Mouse (Mus musculus): Measurements from ENCODE around the gene Pou2f1. TPM values are rescaled to one million over a fixed set of nuclear protein-coding genes. Genes with fewer than 3 reads are reported as not detected.

The Pou2f1 gene
- polyA plus RNA-seq, 1 experiment from 2014 or later, result 4.9 TPM

DNA sequence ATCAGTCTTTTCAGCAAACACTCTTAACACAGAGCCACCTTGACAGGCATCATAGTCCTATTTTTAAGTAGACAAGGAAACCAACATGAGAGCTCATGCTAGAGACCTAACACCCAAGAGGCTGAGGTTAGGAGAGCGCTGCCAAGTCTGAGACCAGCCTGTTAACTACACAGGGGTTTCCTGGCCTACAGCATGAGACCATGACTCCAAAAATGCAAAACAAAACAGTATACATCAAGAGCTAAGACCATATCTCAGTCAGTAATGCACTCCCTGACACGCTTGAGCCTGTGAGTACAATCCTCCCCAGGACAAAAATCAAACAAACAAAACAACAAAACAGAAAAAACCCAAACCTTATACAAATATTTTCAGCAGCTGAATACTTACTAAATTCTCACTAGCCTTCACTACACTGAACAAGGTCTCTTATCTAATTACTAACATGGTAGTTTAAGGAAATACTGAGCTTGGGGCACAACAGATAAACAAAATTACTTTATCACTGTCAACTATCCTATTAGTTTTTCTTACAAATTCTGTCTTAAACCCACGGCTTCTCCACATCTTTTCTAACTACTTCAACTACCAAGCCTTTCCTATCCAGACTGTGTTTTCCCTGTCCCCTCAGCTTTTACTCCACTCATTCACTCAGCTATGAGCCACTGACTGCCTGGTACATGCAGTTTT lies 33.3 kb downstream of the Pou2f1 start:
- H3K36me3 ChIP-seq (ENCODE audit: control insufficient read depth, insufficient read depth), result no peaks in the 10 kb centered on the region
- no peak overlapping the region for H3K4me2 ChIP-seq (ENCODE audit: low read depth, low read length)
- 46% methylated on average over 3 of the region's 3 CpGs for WGBS (ENCODE audit: insufficient replicate concordance)
- H3K9ac ChIP-seq (ENCODE audit: low read depth, low read length), result no peak overlapping the region
- H3K4me1 ChIP-seq (ENCODE audit: control insufficient read depth, low read depth, low read length), result peaks cover 2% of the 10 kb centered on the region; the same call in 1 of the 2 replicates
- H3K9me3 ChIP-seq (replicated peaks; ENCODE audit: control insufficient read depth, low read length), result no peaks in the 10 kb centered on the region
- no peak for ATAC-seq (ENCODE audit: low read depth)
- H3K27ac ChIP-seq (ENCODE audit: low read length), result no peak overlapping the region
- no peaks in the 10 kb centered on the region for H3K27me3 ChIP-seq (ENCODE audit: control insufficient read depth, insufficient read depth, low read depth, low read length)
- no peak overlapping the region for H3K4me3 ChIP-seq (ENCODE audit: low read depth, low read length)

DNA sequence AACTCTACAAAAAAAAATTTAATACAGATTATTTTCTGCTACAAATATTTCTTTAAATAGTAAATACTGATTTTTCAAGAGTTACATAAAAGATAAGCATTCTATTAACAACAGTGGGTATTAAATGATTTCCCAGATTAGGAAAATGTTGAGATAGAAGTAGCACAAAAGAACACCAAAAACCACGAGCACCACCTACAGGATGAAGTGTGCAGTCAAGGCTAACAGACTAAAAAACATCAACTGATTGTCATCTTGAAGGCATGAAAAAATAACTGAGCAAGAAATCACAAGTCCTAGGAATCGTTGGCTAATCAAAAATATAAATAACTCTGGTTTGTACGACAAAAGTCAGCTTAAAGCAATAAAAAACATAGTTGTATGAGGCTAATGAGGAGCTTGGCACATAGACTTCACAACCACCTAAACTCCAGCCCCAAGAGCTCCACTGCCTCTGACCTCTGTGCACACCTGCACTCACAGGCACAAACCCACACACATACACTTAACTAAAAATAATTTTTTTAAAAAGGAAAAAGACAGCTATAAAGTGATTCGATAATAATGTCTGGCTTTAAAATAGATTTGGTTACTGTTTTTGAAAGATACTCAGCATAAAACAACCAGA lies 35.3 kb downstream of the Pou2f1 start:
- H3K4me3 ChIP-seq (ENCODE audit: low read depth, low read length), result no peak overlapping the region
- no peaks in the 10 kb centered on the region for H3K36me3 ChIP-seq (ENCODE audit: control insufficient read depth, insufficient read depth)
- no peak for ATAC-seq (ENCODE audit: low read depth)
- H3K9me3 ChIP-seq (replicated peaks; ENCODE audit: control insufficient read depth, low read length), result no peaks in the 10 kb centered on the region
- WGBS (ENCODE audit: insufficient replicate concordance), result 26% methylated on average over 4 of the region's 4 CpGs
- H3K9ac ChIP-seq (ENCODE audit: low read depth, low read length), result no peak overlapping the region
- H3K27ac ChIP-seq (ENCODE audit: low read length), result no peak overlapping the region
- no peak overlapping the region for H3K4me2 ChIP-seq (ENCODE audit: low read depth, low read length)
- no peaks in the 10 kb centered on the region for H3K27me3 ChIP-seq (ENCODE audit: control insufficient read depth, insufficient read depth, low read depth, low read length)
- H3K4me1 ChIP-seq (ENCODE audit: control insufficient read depth, low read depth, low read length), result peaks cover 6% of the 10 kb centered on the region

DNA sequence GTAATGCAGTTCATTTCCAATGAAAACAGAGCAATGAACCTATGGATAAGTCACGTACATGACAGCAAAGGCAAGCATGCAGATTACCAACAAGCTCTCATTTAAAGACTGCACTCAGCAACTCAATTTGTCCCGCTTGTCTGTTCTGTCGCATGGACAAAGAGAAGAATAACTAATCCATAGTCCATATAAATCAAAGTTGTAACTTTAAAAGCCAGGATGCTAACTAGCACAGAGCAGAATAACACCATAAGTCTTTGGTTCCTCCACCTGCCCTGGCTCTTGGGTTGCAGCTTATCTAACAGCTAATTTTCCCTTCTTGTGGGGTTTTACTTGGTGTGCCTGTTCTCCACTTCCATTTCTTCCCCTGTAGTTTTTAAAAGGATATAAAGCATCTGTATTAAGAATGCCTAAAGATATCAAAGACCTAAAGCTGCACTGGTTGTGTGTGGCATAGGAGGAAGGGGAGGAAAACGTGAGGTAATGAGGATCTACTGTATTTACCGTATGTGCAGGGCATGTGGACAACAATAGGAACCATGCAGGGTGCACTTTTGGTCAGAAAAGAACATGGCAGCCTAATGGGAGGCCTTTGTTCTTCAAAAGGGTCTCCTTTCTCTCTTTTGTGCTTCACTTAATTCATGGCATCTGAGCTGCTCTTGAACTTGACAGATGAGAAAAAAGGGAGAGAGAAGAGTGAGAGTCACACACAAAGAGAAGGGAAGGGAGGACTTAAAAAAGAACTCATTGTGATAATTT lies 36.1 kb downstream of the Pou2f1 start:
- WGBS (ENCODE audit: insufficient replicate concordance), result 74% methylated on average over 5 of the region's 5 CpGs
- Histone ChIP-seq H3K27ac (ENCODE audit: low read length) (no peak overlapping the region), H3K36me3 (ENCODE audit: control insufficient read depth, insufficient read depth) (no peaks in the 10 kb centered on the region), H3K4me2 (ENCODE audit: low read depth, low read length) (no peak overlapping the region), H3K9me3 (replicated peaks; ENCODE audit: control insufficient read depth, low read length) (no peaks in the 10 kb centered on the region), H3K27me3 (ENCODE audit: control insufficient read depth, insufficient read depth, low read depth, low read length) (no peaks in the 10 kb centered on the region), H3K4me3 (ENCODE audit: low read depth, low read length) (no peak overlapping the region), H3K9ac (ENCODE audit: low read depth, low read length) (no peak overlapping the region), H3K4me1 (ENCODE audit: control insufficient read depth, low read depth, low read length) (peaks cover 13% of the 10 kb centered on the region)
- ATAC-seq (ENCODE audit: low read depth), result no peak

DNA sequence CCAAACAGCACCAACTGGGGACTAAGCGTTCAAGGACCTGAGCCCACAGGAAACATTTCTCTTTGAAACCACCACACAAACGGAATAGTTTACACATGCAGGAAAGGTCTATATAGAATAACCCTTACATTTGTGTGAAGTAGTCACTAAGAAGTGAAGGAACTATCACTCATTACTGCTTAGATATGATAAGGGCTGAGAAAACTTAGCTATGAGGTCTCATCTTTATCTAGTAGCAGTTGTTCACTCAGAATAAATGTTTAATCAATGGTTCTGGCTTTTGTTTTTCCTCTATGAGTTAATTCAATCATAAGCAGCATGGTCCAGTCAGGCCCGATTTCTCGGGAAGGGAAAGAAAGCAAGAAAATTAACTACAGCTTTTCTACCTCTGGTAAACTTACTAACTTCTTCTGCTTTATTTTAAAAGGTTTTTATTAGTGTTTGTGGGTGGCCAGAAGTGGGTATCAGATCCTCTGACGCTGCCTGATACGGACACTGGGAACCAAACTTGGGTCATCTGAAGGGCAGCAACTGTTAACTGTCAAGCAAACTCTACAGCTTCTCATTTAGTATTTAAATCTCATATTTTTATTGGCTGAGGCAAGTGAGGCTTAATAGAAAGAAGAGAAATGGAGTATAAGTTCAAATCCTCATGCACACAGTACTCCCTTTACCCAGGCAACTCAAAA lies 40.7 kb downstream of the Pou2f1 start:
- H3K36me3 ChIP-seq (ENCODE audit: control insufficient read depth, insufficient read depth), result no peaks in the 10 kb centered on the region
- H3K4me1 ChIP-seq (ENCODE audit: control insufficient read depth, low read depth, low read length), result peaks cover 15% of the 10 kb centered on the region
- H3K27me3 ChIP-seq (ENCODE audit: control insufficient read depth, insufficient read depth, low read depth, low read length), result no peaks in the 10 kb centered on the region
- ATAC-seq (ENCODE audit: low read depth), result no peak
- peak overlapping the region; percentile 17; the same call in 1 of the 2 replicates for H3K27ac ChIP-seq (ENCODE audit: low read length)
- no peaks in the 10 kb centered on the region for H3K9me3 ChIP-seq (replicated peaks; ENCODE audit: control insufficient read depth, low read length)
- 28% methylated on average over 6 of the region's 6 CpGs for WGBS (ENCODE audit: insufficient replicate concordance)
- H3K9ac ChIP-seq (ENCODE audit: low read depth, low read length), result no peak overlapping the region
- H3K4me3 ChIP-seq (ENCODE audit: low read depth, low read length), result no peak overlapping the region
- H3K4me2 ChIP-seq (ENCODE audit: low read depth, low read length), result 0 out of 2 replicates have a peak overlapping the region, but pooled peaks have one; percentile 1

DNA sequence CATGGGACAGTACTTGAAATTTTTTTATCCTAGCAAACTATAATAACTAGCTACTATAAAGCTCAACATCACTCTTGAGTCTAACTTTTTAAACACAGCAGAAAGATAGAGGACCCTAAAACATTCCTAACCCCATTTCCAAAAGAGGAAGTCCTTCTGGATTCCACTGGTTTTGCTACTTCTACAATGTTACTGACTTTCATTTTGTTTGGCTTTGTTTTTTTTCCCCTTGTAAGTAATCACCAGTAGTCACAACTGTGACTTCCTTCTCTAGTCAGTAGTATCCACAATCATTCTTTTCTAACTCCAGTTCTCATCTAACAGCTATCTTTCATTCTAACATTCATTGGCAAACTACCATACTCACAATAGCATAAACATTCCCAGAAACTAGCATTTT lies 44.3 kb downstream of the Pou2f1 start:
- Histone ChIP-seq H3K27me3 (ENCODE audit: control insufficient read depth, insufficient read depth, low read depth, low read length) (no peaks in the 10 kb centered on the region), H3K9ac (ENCODE audit: low read depth, low read length) (no peak overlapping the region), H3K9me3 (replicated peaks; ENCODE audit: control insufficient read depth, low read length) (no peaks in the 10 kb centered on the region), H3K36me3 (ENCODE audit: control insufficient read depth, insufficient read depth) (no peaks in the 10 kb centered on the region), H3K27ac (ENCODE audit: low read length) (no peak overlapping the region), H3K4me3 (ENCODE audit: low read depth, low read length) (no peak overlapping the region), H3K4me1 (ENCODE audit: control insufficient read depth, low read depth, low read length) (peaks cover 15% of the 10 kb centered on the region), H3K4me2 (ENCODE audit: low read depth, low read length) (no peak overlapping the region)
- no peak for ATAC-seq (ENCODE audit: low read depth)

DNA sequence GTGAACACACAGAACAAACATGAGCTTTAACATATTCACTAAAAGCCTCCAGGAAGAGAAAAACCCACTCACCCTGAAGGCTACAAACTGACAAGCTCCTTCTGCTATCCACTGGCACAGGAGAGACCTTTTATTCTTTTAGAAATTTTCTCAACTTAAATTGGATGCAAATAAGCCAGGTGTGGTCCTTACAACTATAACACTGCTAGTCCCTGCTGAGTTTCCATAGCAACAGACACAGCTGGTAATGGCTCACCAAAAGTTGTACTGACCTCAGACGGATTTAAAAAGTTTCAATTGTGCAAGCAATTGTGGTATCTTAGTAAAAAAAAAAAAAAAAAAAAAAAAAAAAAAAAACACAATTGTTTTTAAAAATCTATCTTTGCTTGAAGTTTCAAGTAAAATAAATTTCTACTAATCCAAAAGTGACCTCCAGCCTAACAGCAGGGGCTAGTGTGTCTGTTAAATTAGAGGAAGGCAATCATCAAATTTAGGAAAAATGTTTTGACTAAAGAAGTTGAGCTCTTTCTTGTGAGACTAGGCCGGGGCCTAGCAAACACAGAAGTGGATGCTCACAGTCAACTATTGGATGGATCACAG lies 54.2 kb downstream of the Pou2f1 start:
- Histone ChIP-seq H3K9ac (ENCODE audit: low read depth, low read length) (no peak overlapping the region), H3K36me3 (ENCODE audit: control insufficient read depth, insufficient read depth) (no peaks in the 10 kb centered on the region), H3K9me3 (replicated peaks; ENCODE audit: control insufficient read depth, low read length) (no peaks in the 10 kb centered on the region), H3K27ac (ENCODE audit: low read length) (no peak overlapping the region), H3K4me1 (ENCODE audit: control insufficient read depth, low read depth, low read length) (no peaks in the 10 kb centered on the region), H3K4me3 (ENCODE audit: low read depth, low read length) (no peak overlapping the region), H3K4me2 (ENCODE audit: low read depth, low read length) (no peak overlapping the region), H3K27me3 (ENCODE audit: control insufficient read depth, insufficient read depth, low read depth, low read length) (no peaks in the 10 kb centered on the region)
- ATAC-seq (ENCODE audit: low read depth), result no peak
- 63% methylated on average over 2 of the region's 2 CpGs for WGBS (ENCODE audit: insufficient replicate concordance)

DNA sequence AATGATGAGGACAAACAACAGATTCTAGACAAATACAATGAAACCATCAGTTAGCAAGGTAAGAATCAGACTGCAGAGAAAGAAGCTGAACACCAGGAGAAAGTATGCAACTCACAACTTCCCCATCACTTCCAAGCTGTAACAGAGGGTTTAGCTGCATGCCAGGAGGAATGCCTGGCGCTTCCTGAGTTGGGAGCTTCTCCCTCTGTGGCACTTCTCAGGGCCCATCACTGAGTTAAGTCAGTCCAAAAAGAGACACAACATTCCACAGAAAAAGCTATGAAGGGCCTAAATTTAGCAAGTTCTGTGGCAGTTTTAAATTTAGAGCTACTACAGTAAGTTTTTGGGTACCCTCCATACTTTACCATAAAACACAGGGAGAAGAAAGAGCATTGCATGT lies 59.2 kb downstream of the Pou2f1 start:
- Histone ChIP-seq H3K27me3 (ENCODE audit: control insufficient read depth, insufficient read depth, low read depth, low read length) (no peaks in the 10 kb centered on the region), H3K9me3 (replicated peaks; ENCODE audit: control insufficient read depth, low read length) (no peaks in the 10 kb centered on the region), H3K4me3 (ENCODE audit: low read depth, low read length) (no peak overlapping the region), H3K27ac (ENCODE audit: low read length) (no peak overlapping the region), H3K36me3 (ENCODE audit: control insufficient read depth, insufficient read depth) (no peaks in the 10 kb centered on the region), H3K4me1 (ENCODE audit: control insufficient read depth, low read depth, low read length) (no peaks in the 10 kb centered on the region), H3K4me2 (ENCODE audit: low read depth, low read length) (no peak overlapping the region), H3K9ac (ENCODE audit: low read depth, low read length) (no peak overlapping the region)
- 77% methylated on average over 1 of the region's 1 CpGs for WGBS (ENCODE audit: insufficient replicate concordance)
- no peak for ATAC-seq (ENCODE audit: low read depth)

DNA sequence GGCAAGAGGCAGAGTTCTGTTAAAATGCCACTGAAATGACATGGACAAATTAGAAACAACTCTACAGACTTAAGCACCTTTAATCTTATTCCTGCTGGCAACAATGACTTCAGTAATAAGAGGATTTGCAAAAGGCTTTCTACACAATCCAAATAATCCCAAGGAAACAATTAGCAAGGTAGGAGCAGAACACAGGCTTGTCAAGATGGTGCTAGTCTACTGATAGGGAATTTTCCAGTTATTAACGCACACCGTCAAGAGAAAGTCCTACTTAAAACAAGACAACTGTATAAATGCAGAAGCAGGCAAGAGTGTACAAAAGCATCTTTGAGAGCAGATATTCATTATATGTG lies 67.0 kb downstream of the Pou2f1 start:
- Histone ChIP-seq H3K4me3 (ENCODE audit: low read depth, low read length) (no peak overlapping the region), H3K36me3 (ENCODE audit: control insufficient read depth, insufficient read depth) (no peaks in the 10 kb centered on the region), H3K4me1 (ENCODE audit: control insufficient read depth, low read depth, low read length) (peaks cover 2% of the 10 kb centered on the region), H3K27ac (ENCODE audit: low read length) (no peak overlapping the region), H3K4me2 (ENCODE audit: low read depth, low read length) (no peak overlapping the region), H3K9me3 (replicated peaks; ENCODE audit: control insufficient read depth, low read length) (no peaks in the 10 kb centered on the region), H3K27me3 (ENCODE audit: control insufficient read depth, insufficient read depth, low read depth, low read length) (no peaks in the 10 kb centered on the region), H3K9ac (ENCODE audit: low read depth, low read length) (no peak overlapping the region)
- ATAC-seq (ENCODE audit: low read depth), result no peak
- WGBS (ENCODE audit: insufficient replicate concordance), result 86% methylated on average over 2 of the region's 2 CpGs
